ENCODE assay signal across 15 mouse cellular contexts in the genomic region with DNA sequence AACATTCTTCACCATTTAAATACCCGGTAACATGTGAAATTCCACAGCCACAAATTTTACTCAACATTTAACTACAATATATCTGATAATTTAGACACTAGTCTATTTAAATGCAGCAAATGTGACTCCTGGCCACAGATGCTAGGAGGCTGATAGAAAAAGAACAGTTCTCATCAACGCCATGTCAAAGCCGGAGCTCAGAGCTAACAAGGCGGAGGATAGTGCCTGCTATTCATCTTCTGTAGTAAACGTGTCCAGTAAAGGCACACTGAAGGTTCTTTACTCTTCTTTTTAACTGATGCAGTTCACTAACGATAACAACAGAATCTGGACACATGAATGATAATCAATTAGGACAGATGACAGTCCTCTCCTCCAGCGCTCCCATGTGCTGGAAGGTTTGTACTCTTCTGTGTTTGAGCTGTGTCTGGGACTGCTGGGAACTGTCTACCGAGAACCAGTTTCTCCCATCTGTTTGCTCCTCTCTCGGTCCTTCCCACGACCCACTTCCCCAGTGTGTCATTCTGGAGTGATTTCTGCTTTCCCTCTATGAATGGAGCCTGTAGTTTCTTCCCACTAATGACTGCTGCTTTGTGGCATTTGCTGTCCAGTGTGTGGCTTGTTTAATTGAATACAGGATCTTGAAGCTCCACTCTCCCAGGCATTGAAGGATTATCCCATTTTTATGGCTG. TPM values are rescaled to one million over a fixed set of nuclear protein-coding genes. Genes with fewer than 3 reads are reported as not detected.
DNase-seq lines count a peak whose midpoint lies in the region; ATAC-seq lines count a peak whose summit lies in the region.
"Had no signal": no experiment of that assay in that cellular context is flagged by ENCODE, and none has a peak within 500 bp of the region (broad histone marks: within the 10 kb centered on the region; RNA-seq: fewer than 3 reads in every experiment).

No protein-coding gene starts in this region.

- H3K9me3 ChIP-seq in forebrain, embryonic 12.5 days = no peaks in the 10 kb centered on the region
- H3K9me3 ChIP-seq in forebrain, embryonic 11.5 days (ENCODE audit: control insufficient read depth, low read length) = no peaks in the 10 kb centered on the region
- no peaks in the 10 kb centered on the region for H3K9me3 ChIP-seq in hindbrain, embryonic 14.5 days (ENCODE audit: control insufficient read depth, low read length)
- H3K9me3 ChIP-seq: liver, embryonic 12.5 days had no signal

- 55% methylated on average over 10 of the region's 10 CpGs for WGBS in forebrain, embryonic 12.5 days
- WGBS in forebrain, embryonic 11.5 days = 74% methylated on average over 10 of the region's 10 CpGs
- 48% methylated on average over 10 of the region's 10 CpGs for WGBS in hindbrain, embryonic 14.5 days

- H3K4me2 ChIP-seq in forebrain, embryonic 12.5 days = no peak overlapping the region
- H3K4me2 ChIP-seq in forebrain, embryonic 11.5 days (ENCODE audit: low read depth, low read length, severe bottlenecking) = no peak overlapping the region
- H3K4me2 ChIP-seq in hindbrain, embryonic 14.5 days (replicated peaks) = no peak overlapping the region
- H3K4me2 ChIP-seq: liver, embryonic 12.5 days had no signal

- peaks cover 10% of the 10 kb centered on the region for H3K4me1 ChIP-seq in forebrain, embryonic 12.5 days
- no peaks in the 10 kb centered on the region for H3K4me1 ChIP-seq in forebrain, embryonic 11.5 days (replicated peaks; ENCODE audit: control insufficient read depth, insufficient read depth, low read length)
- H3K4me1 ChIP-seq in hindbrain, embryonic 14.5 days (replicated peaks; ENCODE audit: control insufficient read depth, insufficient read depth, low read length) = peaks cover 8% of the 10 kb centered on the region

- no peak for DNase-seq in forebrain, embryonic 11.5 days (ENCODE audit: low spot score)
- peak; percentile 25 to 44 for DNase-seq in layer of hippocampus, postnatal 14 days (ENCODE audit: low spot score in 2 of 2)
- no peak for DNase-seq in layer of hippocampus, adult 9-10 months (ENCODE audit: low spot score)
- DNase-seq in hindbrain, embryonic 14.5 days (ENCODE audit: low spot score) = no peak
- DNase-seq in retina, embryonic 14.5 days (ENCODE audit: low spot score) = peak; percentile 45
- no peak for DNase-seq in cerebellum, postnatal 14 days
- DNase-seq in heart, postnatal 4 days = no peak
- DNase-seq: heart, adult 18-20 months; kidney, adult 11 months; kidney, postnatal 4 days; right cerebral cortex, postnatal 25 days; thymus, adult 2 months had no signal

- no peak overlapping the region for H3K9ac ChIP-seq in forebrain, embryonic 12.5 days
- no peak overlapping the region for H3K9ac ChIP-seq in forebrain, embryonic 11.5 days (ENCODE audit: low read length)
- H3K9ac ChIP-seq in hindbrain, embryonic 14.5 days = no peak overlapping the region
- H3K9ac ChIP-seq: liver, embryonic 12.5 days had no signal

- H3K27ac ChIP-seq in forebrain, embryonic 12.5 days = 0 out of 2 replicates have a peak overlapping the region, but pooled peaks have one; percentile 70
- H3K27ac ChIP-seq in forebrain, embryonic 11.5 days (ENCODE audit: low read depth, low read length) = no peak overlapping the region
- 0 out of 2 replicates have a peak overlapping the region, but pooled peaks have one; percentile 11 for H3K27ac ChIP-seq in hindbrain, embryonic 14.5 days
- H3K27ac ChIP-seq: liver, embryonic 12.5 days had no signal

- no peaks in the 10 kb centered on the region for H3K27me3 ChIP-seq in forebrain, embryonic 12.5 days
- H3K27me3 ChIP-seq in forebrain, embryonic 11.5 days (ENCODE audit: control insufficient read depth, insufficient read depth, low read length) = no peaks in the 10 kb centered on the region
- H3K27me3 ChIP-seq in hindbrain, embryonic 14.5 days (ENCODE audit: control insufficient read depth, insufficient read depth, low read length) = no peaks in the 10 kb centered on the region
- H3K27me3 ChIP-seq: liver, embryonic 12.5 days had no signal

- no peak overlapping the region for H3K4me3 ChIP-seq in forebrain, embryonic 12.5 days (replicated peaks)
- no peak overlapping the region for H3K4me3 ChIP-seq in forebrain, embryonic 11.5 days (ENCODE audit: low read depth, low read length)
- H3K4me3 ChIP-seq in hindbrain, embryonic 14.5 days (replicated peaks; ENCODE audit: low read length) = no peak overlapping the region
- H3K4me3 ChIP-seq: liver, embryonic 12.5 days had no signal

- no peaks in the 10 kb centered on the region for H3K36me3 ChIP-seq in forebrain, embryonic 12.5 days (replicated peaks)
- no peaks in the 10 kb centered on the region for H3K36me3 ChIP-seq in forebrain, embryonic 11.5 days (ENCODE audit: control insufficient read depth, insufficient read depth, low read length)
- no peaks in the 10 kb centered on the region for H3K36me3 ChIP-seq in hindbrain, embryonic 14.5 days (replicated peaks; ENCODE audit: control insufficient read depth, insufficient read depth)
- H3K36me3 ChIP-seq: liver, embryonic 12.5 days had no signal

- ATAC-seq in forebrain, embryonic 12.5 days (ENCODE audit: low FRiP score) = peak; percentile 39; the same call in 1 of the 2 replicates
- ATAC-seq in forebrain, embryonic 11.5 days (replicated peaks; ENCODE audit: low FRiP score) = no peak
- peak; percentile 59; the same call in 1 of the 2 replicates for ATAC-seq in hindbrain, embryonic 14.5 days (ENCODE audit: low FRiP score)
- ATAC-seq: liver, embryonic 12.5 days; lung, postnatal 0 days had no signal

RNA-seq across cellular contexts. Expression of a gene that starts 50.3 kb away (rescaled TPM):
- 35.7 and 39.1 TPM in 2 replicates for polyA plus RNA-seq in forebrain, embryonic 12.5 days (2016; fragmentation: Nextera tagmentation; extraction: Ambion mirVana)
- polyA plus RNA-seq in forebrain, embryonic 11.5 days (2014; fragmentation: Nextera tagmentation; extraction: Ambion mirVana) = 25.3 and 26.8 TPM in 2 replicates
- total RNA-seq in layer of hippocampus, postnatal 14 days (2021) = 10 to 100 TPM; 45.1 to 45.9 TPM
- polyA plus RNA-seq in hindbrain, embryonic 14.5 days (2014; fragmentation: Nextera tagmentation; extraction: Ambion mirVana) = 15.2 and 17.0 TPM in 2 replicates
- 10 to 100 TPM; 20.8 to 23.2 TPM for total RNA-seq in heart, postnatal 4 days (2021)

RNA-seq across cellular contexts. Expression of a gene that starts 50.4 kb away (rescaled TPM):
- 467 and 480 TPM in 2 replicates for polyA plus RNA-seq in forebrain, embryonic 12.5 days (2016; fragmentation: Nextera tagmentation; extraction: Ambion mirVana)
- 385 and 409 TPM in 2 replicates for polyA plus RNA-seq in forebrain, embryonic 11.5 days (2014; fragmentation: Nextera tagmentation; extraction: Ambion mirVana)
- 100 to 1,000 TPM; 296 to 301 TPM for total RNA-seq in layer of hippocampus, postnatal 14 days (2021)
- polyA plus RNA-seq in hindbrain, embryonic 14.5 days (2014; fragmentation: Nextera tagmentation; extraction: Ambion mirVana) = 461 and 464 TPM in 2 replicates
- 100 to 1,000 TPM; 224 to 252 TPM for total RNA-seq in heart, postnatal 4 days (2021)

Comparison
In these comparisons a context has a peak if more than half of its experiments do, and no peak if none do; other contexts are left out.
1. DNase-seq: peak in layer of hippocampus, postnatal 14 days (2 of 2) and retina, embryonic 14.5 days (single experiment); none in forebrain, embryonic 11.5 days (single experiment), layer of hippocampus, adult 9-10 months (single experiment), hindbrain, embryonic 14.5 days (single experiment), cerebellum, postnatal 14 days (0 of 2) and heart, postnatal 4 days (single experiment).